Mouse (Mus musculus) heart, embryonic 13.5 days (tissue): ENCODE data around the gene Snrnp35. TPM values are rescaled to one million over a fixed set of nuclear protein-coding genes. Genes with fewer than 3 reads are reported as not detected.

Experiments used
- ATAC-seq: fragments of 200-750 bp; cut with Nextera tagmentation; 2 replicates; pipeline ENCODE4 v1.8.0; 2017; ENCODE audit warnings: moderate TSS enrichment; ENCODE audit not compliant: insufficient number of reproducible peaks, low FRiP score, low TSS enrichment; ENCODE audit errors: extremely low read depth
- H3K27ac ChIP-seq: fragments of 300-500 bp; sonication (generic); replicated peaks from 2 replicates; pipeline ENCODE4 v1.5.1; 2015; ENCODE audit warnings: moderate library complexity, mild to moderate bottlenecking, inconsistent platforms
- H3K27me3 ChIP-seq: fragments of 300-500 bp; sonication (generic); replicated peaks from 2 replicates; pipeline ENCODE4 v1.6.1; 2015; ENCODE audit warnings: mild to moderate bottlenecking, inconsistent platforms
- H3K36me3 ChIP-seq: fragments of 300-500 bp; sonication (generic); 2 replicates; pipeline ENCODE4 v1.6.1; 2015; ENCODE audit warnings: mild to moderate bottlenecking, inconsistent platforms
- H3K4me1 ChIP-seq: fragments of 300-500 bp; sonication (generic); 2 replicates; pipeline ENCODE4 v1.6.1; 2015; ENCODE audit warnings: inconsistent platforms
- H3K4me2 ChIP-seq: fragments of 300-500 bp; sonication (generic); 2 replicates; pipeline ENCODE4 v1.6.1; 2015; ENCODE audit warnings: inconsistent platforms, mild to moderate bottlenecking, moderate library complexity
- H3K4me3 ChIP-seq: fragments of 300-500 bp; sonication (generic); 2 replicates; pipeline ENCODE4 v1.5.1; 2015; ENCODE audit warnings: moderate library complexity, mild to moderate bottlenecking, inconsistent platforms
- H3K9ac ChIP-seq: fragments of 300-500 bp; sonication (generic); 2 replicates; pipeline ENCODE4 v1.6.1; 2015; ENCODE audit warnings: inconsistent platforms, mild to moderate bottlenecking, moderate library complexity
- H3K9me3 ChIP-seq: fragments of 300-500 bp; sonication (generic); 2 replicates; pipeline ENCODE4 v1.6.1; 2016; ENCODE audit warnings: inconsistent platforms
- WGBS: fragments of 180-500 bp; shearing (Covaris S2); methylation state at CpG from one replicate; pipeline ENCODE4 v1.1.7; 2015; ENCODE audit warnings: mixed read lengths; 5-methylcytosine and 5-hydroxymethylcytosine counted together
- polyA plus RNA-seq: library from polyadenylated mRNA; unstranded; fragments of >200 nt; fragmentation: Nextera tagmentation; extraction: Ambion mirVana; gene quantifications from 2 replicates; pipeline ENCODE4 v1.2.1, GENCODE M21; 2015

Snrnp35 gene
- polyA plus RNA-seq, 1 experiment from 2014 or later = 22.9 TPM

DNA sequence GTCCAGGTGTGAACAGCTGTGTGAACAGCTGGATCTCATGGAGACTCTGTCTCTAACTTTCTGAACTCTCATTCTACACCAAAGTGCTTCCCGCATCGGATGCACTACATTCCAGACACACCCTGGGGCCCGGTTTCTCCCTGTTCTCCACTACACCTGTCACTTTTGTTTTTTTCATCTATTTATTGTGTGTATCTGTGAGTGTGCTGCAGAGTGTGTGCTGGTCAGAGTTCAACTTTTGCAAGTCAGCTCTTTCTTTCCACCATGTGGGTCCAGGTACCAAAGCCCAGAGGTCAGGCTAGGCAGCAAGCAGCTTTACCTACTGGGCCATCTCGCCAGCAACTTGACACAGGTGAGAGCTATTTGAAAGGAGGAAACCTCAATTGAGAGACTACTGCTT lies 22.3 kb downstream of the Snrnp35 start:
- H3K9me3 ChIP-seq = no peaks in the 10 kb centered on the region
- no peak overlapping the region for H3K9ac ChIP-seq
- ATAC-seq = no peak
- H3K27me3 ChIP-seq = no peaks in the 10 kb centered on the region
- H3K27ac ChIP-seq = no peak overlapping the region
- no peak overlapping the region for H3K4me3 ChIP-seq
- no peak overlapping the region for H3K4me2 ChIP-seq
- H3K4me1 ChIP-seq = peaks cover 18% of the 10 kb centered on the region
- WGBS = 84% methylated on average over 4 of the region's 4 CpGs
- H3K36me3 ChIP-seq = peaks cover 79% of the 10 kb centered on the region

DNA sequence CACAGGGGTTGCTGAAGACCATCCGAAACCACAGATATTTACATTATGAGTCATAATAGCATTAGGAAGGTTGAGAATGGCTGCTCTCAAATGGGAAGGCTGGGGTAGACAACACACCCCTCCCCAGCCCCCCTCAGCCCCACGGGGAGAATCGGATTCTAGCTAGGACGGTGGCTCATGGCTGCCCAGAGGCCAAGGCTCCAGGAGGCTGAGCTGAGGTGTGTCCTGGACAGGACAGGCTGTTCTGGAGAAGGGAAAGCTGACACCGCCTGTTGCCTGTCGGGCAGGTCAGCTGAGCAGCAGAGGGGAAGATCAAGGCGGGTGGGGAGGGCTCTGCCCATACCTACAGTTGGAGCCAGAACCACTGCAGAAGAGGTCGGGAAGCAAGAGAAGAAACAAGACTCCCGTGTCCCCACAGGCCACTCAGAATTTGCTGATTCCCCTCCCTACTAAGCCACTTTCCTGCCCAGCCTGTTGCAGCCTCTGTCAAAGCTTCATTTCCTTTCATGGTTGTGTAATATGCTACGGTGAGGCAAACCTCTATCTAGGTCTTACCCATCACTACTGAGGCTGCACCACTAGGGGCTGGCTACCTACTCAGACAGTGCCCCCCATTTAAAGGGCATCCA lies 23.9 kb downstream of the Snrnp35 start:
- WGBS = 55% methylated on average over 9 of the region's 10 CpGs
- no peak overlapping the region for H3K9ac ChIP-seq
- no peaks in the 10 kb centered on the region for H3K27me3 ChIP-seq
- H3K4me2 ChIP-seq = no peak overlapping the region
- H3K27ac ChIP-seq = no peak overlapping the region
- H3K4me3 ChIP-seq = no peak overlapping the region
- H3K9me3 ChIP-seq = no peaks in the 10 kb centered on the region
- peaks cover 24% of the 10 kb centered on the region for H3K4me1 ChIP-seq
- peaks cover 76% of the 10 kb centered on the region for H3K36me3 ChIP-seq
- ATAC-seq = no peak

DNA sequence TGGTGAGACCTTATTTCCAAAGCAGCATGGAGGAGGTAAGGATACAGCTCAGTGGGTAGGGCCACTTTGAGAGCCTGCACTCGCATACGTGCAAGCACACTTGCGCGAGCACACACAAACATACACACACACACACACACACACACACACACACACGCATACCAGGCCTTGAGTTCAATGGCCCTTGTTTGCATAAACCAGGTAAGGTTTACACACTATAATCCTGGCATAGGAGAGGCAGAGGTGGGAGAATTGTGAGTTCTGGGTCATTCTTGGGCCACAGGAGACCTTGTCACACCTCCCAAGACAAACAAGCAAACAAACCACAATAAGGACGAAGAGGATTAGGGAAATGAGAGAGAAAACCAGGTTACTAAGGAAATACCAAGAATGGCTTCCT lies 26.3 kb downstream of the Snrnp35 start:
- Histone ChIP-seq H3K27ac (peak overlapping the region; percentile 57), H3K9me3 (no peaks in the 10 kb centered on the region), H3K4me1 (peaks cover 24% of the 10 kb centered on the region), H3K27me3 (no peaks in the 10 kb centered on the region), H3K4me3 (no peak overlapping the region), H3K9ac (0 out of 2 replicates have a peak overlapping the region, but pooled peaks have one; percentile 10), H3K4me2 (peak overlapping the region; percentile 28), H3K36me3 (peaks cover 74% of the 10 kb centered on the region)
- ATAC-seq = no peak
- 91% methylated on average over 6 of the region's 6 CpGs for WGBS

DNA sequence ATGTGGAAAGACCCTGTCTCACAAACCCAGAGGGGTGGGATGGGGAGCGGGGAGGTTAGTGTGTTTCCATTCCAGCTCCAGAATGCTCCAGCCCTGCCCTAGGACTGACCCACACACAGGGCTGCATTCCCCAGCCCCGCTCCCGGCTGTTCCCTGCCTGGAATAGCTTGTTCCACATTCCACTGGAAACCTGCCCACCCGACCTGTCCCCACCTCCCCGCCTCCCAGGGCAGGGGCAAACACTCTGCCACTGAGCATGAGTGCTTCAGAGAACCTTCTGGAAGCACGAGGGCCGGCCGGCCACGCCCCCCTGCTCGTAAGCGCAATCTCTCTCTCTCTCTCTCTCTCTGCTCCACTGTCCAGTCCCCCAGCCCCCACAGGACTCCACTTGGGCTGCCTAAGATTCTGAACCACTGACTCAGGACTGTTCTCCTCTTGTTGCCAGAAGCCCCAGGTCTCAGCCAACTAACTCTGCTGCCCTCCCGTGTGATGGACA lies 26.9 kb downstream of the Snrnp35 start:
- no peaks in the 10 kb centered on the region for H3K9me3 ChIP-seq
- H3K27me3 ChIP-seq = no peaks in the 10 kb centered on the region
- peaks cover 24% of the 10 kb centered on the region for H3K4me1 ChIP-seq
- peak; percentile 52; the same call in 1 of the 2 replicates for ATAC-seq
- peaks cover 76% of the 10 kb centered on the region for H3K36me3 ChIP-seq
- no peak overlapping the region for H3K4me3 ChIP-seq
- 0 out of 2 replicates have a peak overlapping the region, but pooled peaks have one; percentile 1 for H3K9ac ChIP-seq
- WGBS = 41% methylated on average over 12 of the region's 12 CpGs
- H3K27ac ChIP-seq = peak overlapping the region; percentile 57
- peak overlapping the region; percentile 28 for H3K4me2 ChIP-seq

DNA sequence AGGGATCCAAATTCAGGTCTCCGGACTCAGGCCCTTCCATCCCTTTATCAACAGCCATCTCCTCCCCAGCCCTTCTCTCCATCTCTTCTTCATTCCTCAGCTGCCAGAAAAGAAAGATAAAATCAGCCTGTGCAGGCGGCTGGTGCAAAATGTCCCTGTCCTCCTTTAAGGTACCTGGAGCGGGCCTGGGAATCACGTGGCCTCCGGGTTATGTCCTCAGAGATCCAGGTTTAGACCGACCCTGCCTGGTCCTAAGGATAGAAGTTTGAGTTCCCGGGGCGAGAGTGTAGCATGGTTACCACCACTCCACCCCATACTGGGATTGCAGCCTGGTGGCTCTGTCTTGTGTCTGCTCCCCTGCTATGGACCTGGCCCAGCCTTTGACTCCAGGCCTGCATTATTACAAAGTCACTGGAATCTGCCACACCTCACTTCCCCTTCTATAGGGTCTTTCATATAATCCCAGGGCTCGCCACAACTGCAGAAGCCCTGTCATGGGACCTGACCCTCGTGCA lies 27.7 kb downstream of the Snrnp35 start:
- peak overlapping the region; percentile 57 for H3K27ac ChIP-seq

DNA sequence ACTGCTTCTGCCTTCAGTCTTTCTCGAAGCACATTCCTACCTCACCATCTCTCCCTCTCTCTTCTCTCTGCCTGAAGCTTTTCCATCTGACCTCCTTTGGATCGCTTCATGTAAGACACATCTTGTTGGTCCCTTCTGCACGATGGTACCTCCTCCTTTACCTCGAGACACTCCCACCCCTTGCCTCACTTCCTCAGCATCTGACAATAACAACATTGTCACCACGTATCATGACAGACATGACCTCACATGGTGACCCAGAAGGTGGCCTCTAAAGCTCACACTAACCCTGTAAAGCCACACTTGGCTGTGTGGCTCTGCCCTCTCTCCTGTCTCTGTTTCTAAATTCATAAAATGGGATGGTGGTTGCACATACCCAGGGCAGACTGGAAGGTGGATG lies 32.9 kb downstream of the Snrnp35 start:
- 78% methylated on average over 5 of the region's 5 CpGs for WGBS
- Histone ChIP-seq H3K4me3 (no peak overlapping the region), H3K36me3 (peaks cover 91% of the 10 kb centered on the region)

More for the DNA sequence above, 27.7 kb downstream of the Snrnp35 start:
- 76% methylated on average over 10 of the region's 10 CpGs for WGBS
- Histone ChIP-seq H3K4me2 (no peak overlapping the region; the same call in 1 of the 2 replicates), H3K36me3 (peaks cover 77% of the 10 kb centered on the region), H3K9ac (no peak overlapping the region; the same call in 1 of the 2 replicates), H3K4me1 (peaks cover 24% of the 10 kb centered on the region), H3K4me3 (no peak overlapping the region), H3K27me3 (no peaks in the 10 kb centered on the region), H3K9me3 (no peaks in the 10 kb centered on the region)
- no peak for ATAC-seq

DNA sequence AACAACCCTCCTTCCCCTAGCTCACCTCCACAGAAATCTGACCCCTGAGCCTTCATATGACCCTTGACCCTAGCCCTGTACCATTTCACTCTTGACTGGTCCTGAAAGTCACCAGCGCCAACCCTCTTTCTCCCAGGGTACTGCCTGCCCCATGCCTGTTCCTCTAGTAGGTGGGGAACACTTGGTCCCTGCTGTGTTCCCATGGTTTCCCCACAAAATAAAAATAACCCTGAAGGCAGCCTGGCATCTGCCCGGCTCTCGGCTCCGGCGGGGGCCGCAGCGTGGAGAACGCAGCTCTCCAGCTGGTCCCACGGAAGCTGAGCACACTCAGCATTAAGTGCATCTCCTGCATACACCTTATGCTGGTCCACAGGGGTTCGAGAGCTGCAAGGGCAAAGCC lies 35.7 kb downstream of the Snrnp35 start:
- Histone ChIP-seq H3K4me3 (no peak overlapping the region), H3K27ac (no peak overlapping the region), H3K9ac (no peak overlapping the region), H3K9me3 (peaks cover 3% of the 10 kb centered on the region; the same call in 1 of the 2 replicates), H3K36me3 (peaks cover 85% of the 10 kb centered on the region), H3K27me3 (no peaks in the 10 kb centered on the region), H3K4me2 (no peak overlapping the region), H3K4me1 (no peaks in the 10 kb centered on the region)
- WGBS = 80% methylated on average over 10 of the region's 10 CpGs
- ATAC-seq = no peak

More for the DNA sequence above, 32.9 kb downstream of the Snrnp35 start:
- Histone ChIP-seq H3K9ac (no peak overlapping the region), H3K27ac (no peak overlapping the region), H3K4me1 (peaks cover under 1% of the 10 kb centered on the region; the same call in 1 of the 2 replicates), H3K4me2 (no peak overlapping the region), H3K9me3 (no peaks in the 10 kb centered on the region), H3K27me3 (no peaks in the 10 kb centered on the region)
- no peak for ATAC-seq

DNA sequence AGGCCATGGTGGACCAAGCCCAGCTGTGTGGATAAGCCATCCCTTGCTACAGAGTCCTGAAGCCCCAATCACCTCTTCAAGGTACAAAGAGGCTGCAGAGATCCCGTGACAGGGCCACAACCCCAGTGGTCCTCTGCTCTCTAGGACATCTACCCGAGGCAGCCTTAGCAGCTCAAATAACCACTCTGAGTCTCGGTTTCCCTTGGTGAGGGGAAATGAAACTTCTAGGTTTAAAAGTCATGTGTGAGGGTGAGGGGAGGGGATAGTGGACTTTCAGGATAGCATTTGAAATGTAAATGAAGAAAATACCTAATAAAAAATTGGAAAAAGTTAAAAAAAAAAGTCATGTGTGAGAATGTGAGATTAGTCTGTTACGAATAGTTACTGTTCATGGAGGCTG lies 38.7 kb downstream of the Snrnp35 start:
- no peak for ATAC-seq
- 75% methylated on average over 4 of the region's 4 CpGs for WGBS
- Histone ChIP-seq H3K9me3 (peaks cover 3% of the 10 kb centered on the region; the same call in 1 of the 2 replicates), H3K27me3 (no peaks in the 10 kb centered on the region), H3K4me1 (no peaks in the 10 kb centered on the region), H3K27ac (no peak overlapping the region), H3K9ac (no peak overlapping the region), H3K36me3 (peaks cover 86% of the 10 kb centered on the region), H3K4me3 (no peak overlapping the region), H3K4me2 (no peak overlapping the region)

DNA sequence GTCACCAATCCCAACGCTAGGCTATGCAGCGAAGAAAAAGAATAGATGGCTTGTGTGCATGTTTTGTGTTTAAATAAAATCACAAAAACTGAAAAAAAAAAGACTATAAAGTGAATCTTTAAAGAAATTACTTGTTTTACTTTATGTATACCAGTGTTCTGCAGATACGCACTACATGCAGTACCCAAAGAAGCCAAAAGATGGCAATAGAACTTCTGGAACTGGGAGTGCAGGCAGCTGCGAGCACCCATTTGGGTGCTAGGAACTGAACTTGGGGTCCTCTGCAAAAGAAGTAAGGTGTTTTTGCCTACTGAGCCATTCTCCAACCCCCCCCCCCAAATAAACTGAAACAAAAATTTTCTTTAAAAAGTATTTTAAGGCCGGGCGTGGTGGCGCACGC lies 40.1 kb downstream of the Snrnp35 start:
- H3K27me3 ChIP-seq = no peaks in the 10 kb centered on the region
- H3K4me1 ChIP-seq = peaks cover 2% of the 10 kb centered on the region; the same call in 1 of the 2 replicates
- no peak overlapping the region for H3K4me2 ChIP-seq
- peaks cover 3% of the 10 kb centered on the region; the same call in 1 of the 2 replicates for H3K9me3 ChIP-seq
- WGBS = 94% methylated on average over 8 of the region's 8 CpGs
- H3K36me3 ChIP-seq = peaks cover 80% of the 10 kb centered on the region
- no peak overlapping the region for H3K27ac ChIP-seq
- H3K9ac ChIP-seq = no peak overlapping the region
- ATAC-seq = no peak
- H3K4me3 ChIP-seq = no peak overlapping the region

DNA sequence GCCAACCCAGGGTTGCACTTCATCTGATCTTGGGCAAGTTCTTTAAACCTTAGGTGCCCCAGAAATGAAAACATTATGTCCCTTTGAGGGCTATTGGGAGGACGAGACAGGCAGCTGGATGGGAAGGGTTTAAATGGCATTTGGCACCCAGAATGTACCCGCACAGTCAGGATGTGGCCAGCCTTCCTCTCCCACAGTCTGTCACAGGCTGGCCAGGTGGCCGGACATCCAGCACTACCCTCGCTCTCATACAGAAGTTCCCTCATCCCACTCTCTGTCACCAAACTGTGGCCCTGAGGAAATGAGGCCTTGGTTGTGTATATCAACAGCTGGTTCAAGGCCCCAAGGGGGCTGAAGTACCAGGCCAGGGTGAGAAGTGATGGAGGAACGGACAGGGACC lies 42.0 kb downstream of the Snrnp35 start:
- Histone ChIP-seq H3K36me3 (peaks cover 61% of the 10 kb centered on the region), H3K4me1 (peaks cover 21% of the 10 kb centered on the region), H3K9ac (no peak overlapping the region), H3K27me3 (no peaks in the 10 kb centered on the region), H3K9me3 (peaks cover 3% of the 10 kb centered on the region; the same call in 1 of the 2 replicates), H3K4me2 (no peak overlapping the region), H3K4me3 (no peak overlapping the region), H3K27ac (no peak overlapping the region)
- WGBS = 85% methylated on average over 5 of the region's 5 CpGs
- ATAC-seq = no peak

DNA sequence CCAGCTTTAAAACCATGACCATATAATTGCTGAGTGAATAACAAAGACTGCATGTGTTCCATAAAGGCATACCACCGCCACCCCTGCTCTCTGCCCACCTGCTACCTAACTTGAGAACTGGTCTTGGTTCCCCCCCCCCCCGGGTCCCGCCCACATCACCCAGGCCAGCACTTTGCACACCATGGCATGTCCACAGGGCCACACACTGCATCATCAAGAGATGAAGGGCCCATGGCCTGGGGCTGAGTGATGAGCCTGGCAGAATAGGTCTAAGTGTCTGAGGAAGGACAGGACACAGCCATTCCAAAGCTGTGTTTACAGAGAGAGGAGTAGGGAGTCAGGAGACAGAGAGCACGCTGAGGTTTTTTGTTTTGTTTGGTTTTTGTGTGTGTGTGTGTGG lies 45.4 kb downstream of the Snrnp35 start:
- Histone ChIP-seq H3K9me3 (peaks cover 2% of the 10 kb centered on the region; the same call in 1 of the 2 replicates), H3K9ac (peak overlapping the region; percentile 92), H3K4me2 (peak overlapping the region; percentile 92), H3K27me3 (no peaks in the 10 kb centered on the region), H3K27ac (peak overlapping the region; percentile 91), H3K4me1 (peaks cover 42% of the 10 kb centered on the region), H3K4me3 (peak overlapping the region; percentile 89), H3K36me3 (peaks cover 35% of the 10 kb centered on the region)
- WGBS = 74% methylated on average over 4 of the region's 4 CpGs
- no peak for ATAC-seq
